Mouse (Mus musculus) kidney, embryonic 14.5 days (tissue): ENCODE results near the gene Parp12. TPM values are rescaled to one million over a fixed set of nuclear protein-coding genes. Genes with fewer than 3 reads are reported as not detected.

Experiments
- ATAC-seq: fragments of 200-750 bp; cut with Nextera tagmentation; 2 replicates; pipeline ENCODE4 v1.8.0; 2017; ENCODE audit warnings: moderate number of reproducible peaks, mild to moderate bottlenecking, moderate TSS enrichment, moderate library complexity; ENCODE audit not compliant: low FRiP score, low TSS enrichment
- H3K27ac ChIP-seq: fragments of 300-500 bp; sonication (generic); 2 replicates; pipeline ENCODE4 v1.5.1; 2014; ENCODE audit warnings: low read depth, mild to moderate bottlenecking, low read length, moderate library complexity, mixed read lengths
- H3K27me3 ChIP-seq: fragments of 300-500 bp; sonication (generic); 2 replicates; pipeline ENCODE4 v1.6.1; 2014; ENCODE audit warnings: mild to moderate bottlenecking, low read length; ENCODE audit not compliant: control insufficient read depth, insufficient read depth
- H3K36me3 ChIP-seq: fragments of 300-500 bp; sonication (generic); 2 replicates; pipeline ENCODE4 v1.6.1; 2014; ENCODE audit warnings: low read length, mixed read lengths; ENCODE audit not compliant: control insufficient read depth, insufficient read depth
- H3K4me1 ChIP-seq: fragments of 300-500 bp; sonication (generic); 2 replicates; pipeline ENCODE4 v1.6.1; 2014; ENCODE audit warnings: low read length, mixed read lengths; ENCODE audit not compliant: control insufficient read depth, insufficient read depth
- H3K4me2 ChIP-seq: fragments of 300-500 bp; sonication (generic); replicated peaks from 2 replicates; pipeline ENCODE4 v1.6.1; 2014; ENCODE audit warnings: low read depth, mild to moderate bottlenecking, low read length
- H3K4me3 ChIP-seq: fragments of 300-500 bp; sonication (generic); 2 replicates; pipeline ENCODE4 v1.5.1; 2014; ENCODE audit warnings: mild to moderate bottlenecking, low read length
- H3K9ac ChIP-seq: fragments of 300-500 bp; sonication (generic); 2 replicates; pipeline ENCODE4 v1.6.1; 2014; ENCODE audit warnings: low read depth, mild to moderate bottlenecking, low read length, moderate library complexity
- H3K9me3 ChIP-seq: fragments of 300-500 bp; sonication (generic); 2 replicates; pipeline ENCODE4 v1.6.1; 2016; ENCODE audit warnings: low read length; ENCODE audit not compliant: control insufficient read depth
- WGBS: fragments of 180-500 bp; shearing (Covaris S2); extraction: QIAGEN DNeasy Blood & Tissue Kit; methylation state at CpG from one replicate; pipeline ENCODE4 v1.1.7; 2014; 5-methylcytosine and 5-hydroxymethylcytosine counted together
- polyA plus RNA-seq: library from polyadenylated mRNA; unstranded; fragments of >200 nt; fragmentation: Nextera tagmentation; extraction: Ambion mirVana; gene quantifications from 2 replicates; pipeline ENCODE4 v1.2.1, GENCODE M21; 2014

Parp12 gene
- polyA plus RNA-seq, 1 experiment from 2014 or later = 7.4 TPM

- Histone ChIP-seq H3K27ac (no peak overlapping the region), H3K36me3 (no peaks in the 10 kb centered on the region), H3K4me1 (peaks cover 9% of the 10 kb centered on the region), H3K4me3 (no peak overlapping the region), H3K9me3 (no peaks in the 10 kb centered on the region), H3K9ac (no peak overlapping the region), H3K27me3 (peaks cover 3% of the 10 kb centered on the region; the same call in 1 of the 2 replicates), H3K4me2 (no peak overlapping the region)
- 59% methylated on average over 13 of the region's 13 CpGs for WGBS
- no peak for ATAC-seq
Measured at GRCm38 (mm10) chr6:39054206-39054864, 63.8 kb downstream of the Parp12 start.

GRCm38 (mm10) chr6:39052636-39053035, 65.5 kb downstream of the Parp12 start:
- H3K9me3 ChIP-seq = no peaks in the 10 kb centered on the region
- no peaks in the 10 kb centered on the region for H3K36me3 ChIP-seq
- H3K9ac ChIP-seq = no peak overlapping the region
- peaks cover 3% of the 10 kb centered on the region; the same call in 1 of the 2 replicates for H3K27me3 ChIP-seq
- peaks cover 4% of the 10 kb centered on the region; the same call in 1 of the 2 replicates for H3K4me1 ChIP-seq
- 86% methylated on average over 4 of the region's 4 CpGs for WGBS
- no peak for ATAC-seq
- no peak overlapping the region for H3K4me3 ChIP-seq
- H3K27ac ChIP-seq = no peak overlapping the region
- H3K4me2 ChIP-seq = no peak overlapping the region

- H3K36me3 ChIP-seq = no peaks in the 10 kb centered on the region
- ATAC-seq = no peak
- 72% methylated on average over 9 of the region's 9 CpGs for WGBS
- peaks cover 3% of the 10 kb centered on the region; the same call in 1 of the 2 replicates for H3K27me3 ChIP-seq
- H3K9me3 ChIP-seq = no peaks in the 10 kb centered on the region
- no peak overlapping the region for H3K27ac ChIP-seq
- peaks cover 4% of the 10 kb centered on the region; the same call in 1 of the 2 replicates for H3K4me1 ChIP-seq
- H3K9ac ChIP-seq = no peak overlapping the region
- no peak overlapping the region for H3K4me2 ChIP-seq
- H3K4me3 ChIP-seq = no peak overlapping the region
Measured at GRCm38 (mm10) chr6:39051799-39052556, 66.2 kb downstream of the Parp12 start.

GRCm38 (mm10) chr6:39050836-39051235, 67.3 kb downstream of the Parp12 start:
- no peak overlapping the region for H3K4me2 ChIP-seq
- WGBS = 52% methylated on average over 6 of the region's 6 CpGs
- no peak overlapping the region for H3K4me3 ChIP-seq
- no peak for ATAC-seq
- H3K36me3 ChIP-seq = no peaks in the 10 kb centered on the region
- H3K27me3 ChIP-seq = peaks cover 3% of the 10 kb centered on the region; the same call in 1 of the 2 replicates
- H3K9ac ChIP-seq = no peak overlapping the region
- H3K4me1 ChIP-seq = peaks cover 4% of the 10 kb centered on the region; the same call in 1 of the 2 replicates
- no peak overlapping the region for H3K27ac ChIP-seq
- H3K9me3 ChIP-seq = no peaks in the 10 kb centered on the region

GRCm38 (mm10) chr6:39049141-39049540, 69.0 kb downstream of the Parp12 start:
- Histone ChIP-seq H3K9ac (no peak overlapping the region), H3K4me1 (peaks cover 4% of the 10 kb centered on the region; the same call in 1 of the 2 replicates), H3K9me3 (no peaks in the 10 kb centered on the region), H3K27me3 (peaks cover 3% of the 10 kb centered on the region; the same call in 1 of the 2 replicates), H3K4me2 (no peak overlapping the region), H3K36me3 (no peaks in the 10 kb centered on the region), H3K27ac (no peak overlapping the region), H3K4me3 (no peak overlapping the region)
- 61% methylated on average over 5 of the region's 5 CpGs for WGBS
- ATAC-seq = no peak

GRCm38 (mm10) chr6:39040451-39040850, 77.7 kb downstream of the Parp12 start:
- no peaks in the 10 kb centered on the region for H3K36me3 ChIP-seq
- H3K9me3 ChIP-seq = no peaks in the 10 kb centered on the region
- WGBS = 69% methylated on average over 9 of the region's 9 CpGs
- no peak overlapping the region for H3K27ac ChIP-seq
- ATAC-seq = no peak
- no peak overlapping the region for H3K4me3 ChIP-seq
- H3K27me3 ChIP-seq = no peaks in the 10 kb centered on the region
- H3K9ac ChIP-seq = no peak overlapping the region
- H3K4me1 ChIP-seq = no peaks in the 10 kb centered on the region
- H3K4me2 ChIP-seq = no peak overlapping the region

Other genes starting within 250 kb of the Parp12 start
- gene Tbxas1, start 242.9 kb downstream of the Parp12 start, polyA plus RNA-seq = 2.4 and 3.3 TPM in 2 replicates
- gene Hipk2, start 242.2 kb downstream of the Parp12 start, polyA plus RNA-seq = 31.0 and 33.6 TPM in 2 replicates
- 5.2 and 7.9 TPM in 2 replicates for gene Kdm7a, start 88.4 kb upstream of the Parp12 start, polyA plus RNA-seq